Mouse (Mus musculus): Measurements from ENCODE around the gene Gys2. TPM values are rescaled to one million over a fixed set of nuclear protein-coding genes. Genes with fewer than 3 reads are reported as not detected.

Gene Gys2
- polyA plus RNA-seq, 1 experiment from 2014 or later = not detected

- Histone ChIP-seq H3K27me3 (no peaks in the 10 kb centered on the region), H3K9ac (no peak overlapping the region), H3K9me3 (replicated peaks) (no peaks in the 10 kb centered on the region), H3K27ac (no peak overlapping the region), H3K4me1 (no peaks in the 10 kb centered on the region), H3K4me3 (no peak overlapping the region), H3K36me3 (no peaks in the 10 kb centered on the region), H3K4me2 (replicated peaks) (no peak overlapping the region)
- WGBS = 77% methylated on average over 12 of the region's 12 CpGs
- no peak for ATAC-seq (ENCODE audit: low FRiP score)
These were observed 21.5 kb downstream of the Gys2 start for GRCm38 (mm10) chr6:142451381-142451780.

DNA sequence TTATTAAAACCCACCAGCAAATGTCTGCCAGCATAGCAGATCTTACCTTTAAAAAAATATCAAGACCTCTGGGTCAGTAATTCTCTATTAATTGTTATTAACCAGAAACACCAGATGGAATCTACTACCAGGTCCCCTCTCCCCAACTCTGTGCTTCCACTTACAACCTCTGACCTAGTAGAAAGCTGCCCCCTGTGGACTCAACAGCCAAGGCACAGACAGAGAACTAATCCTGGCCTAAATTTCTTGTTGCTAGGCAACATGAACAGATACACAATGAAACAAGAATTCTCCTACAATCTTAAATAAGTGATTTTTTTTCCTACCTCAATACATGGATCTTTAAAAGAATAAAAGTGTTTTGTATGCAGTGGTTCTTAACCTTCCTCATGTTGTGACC, 43.8 kb downstream of the Gys2 start:
- Histone ChIP-seq H3K27me3 (no peaks in the 10 kb centered on the region), H3K9ac (no peak overlapping the region), H3K36me3 (no peaks in the 10 kb centered on the region), H3K27ac (no peak overlapping the region), H3K4me2 (replicated peaks) (no peak overlapping the region), H3K4me3 (no peak overlapping the region), H3K9me3 (replicated peaks) (no peaks in the 10 kb centered on the region), H3K4me1 (no peaks in the 10 kb centered on the region)
- ATAC-seq (ENCODE audit: low FRiP score) = no peak

DNA sequence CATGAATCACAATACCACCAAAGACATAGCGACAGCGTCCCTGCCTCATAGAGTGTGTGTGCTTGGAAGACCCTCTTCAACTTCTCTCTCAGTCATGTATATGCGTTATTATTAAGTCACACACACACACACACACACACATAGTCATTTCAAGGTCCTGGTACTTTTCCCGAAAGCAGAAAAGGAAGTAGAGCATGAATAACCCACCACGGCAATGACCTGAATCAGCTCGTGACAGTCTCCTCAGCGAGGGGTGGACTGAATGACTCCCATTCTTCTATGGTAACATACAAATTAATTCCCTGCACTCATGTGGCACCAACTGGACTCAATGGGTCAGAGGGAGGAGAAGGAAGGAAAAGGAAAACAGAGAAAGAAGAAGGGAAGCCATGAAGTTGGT, 47.9 kb downstream of the Gys2 start:
- no peak for ATAC-seq (ENCODE audit: low FRiP score)
- H3K9ac ChIP-seq = no peak overlapping the region
- H3K9me3 ChIP-seq (replicated peaks) = no peaks in the 10 kb centered on the region
- no peak overlapping the region for H3K4me2 ChIP-seq (replicated peaks)
- no peaks in the 10 kb centered on the region for H3K36me3 ChIP-seq
- H3K27ac ChIP-seq = no peak overlapping the region
- WGBS = 72% methylated on average over 7 of the region's 7 CpGs
- H3K4me3 ChIP-seq = no peak overlapping the region
- H3K4me1 ChIP-seq = no peaks in the 10 kb centered on the region
- no peaks in the 10 kb centered on the region for H3K27me3 ChIP-seq

DNA sequence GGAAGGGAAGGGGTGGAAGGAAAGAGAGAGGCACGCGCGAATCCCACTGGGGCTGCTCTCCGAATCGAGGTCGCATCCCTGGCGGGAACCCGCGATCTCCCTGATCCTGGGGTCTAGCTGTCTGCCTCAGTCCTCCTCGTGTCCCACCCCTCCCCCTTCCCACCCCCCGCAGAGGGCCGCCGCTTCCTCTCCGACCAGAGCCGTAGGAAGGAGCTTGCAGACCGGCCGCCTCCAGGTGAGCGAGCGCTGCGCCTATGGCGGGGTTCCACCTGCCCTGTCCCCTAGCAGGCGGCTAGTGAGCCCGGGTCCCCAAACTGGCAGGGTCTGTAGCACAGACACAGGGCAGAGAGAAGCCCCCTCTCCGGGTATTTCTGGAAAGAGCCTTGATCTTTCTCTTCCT, 58.3 kb downstream of the Gys2 start:
- H3K9me3 ChIP-seq (replicated peaks) = no peaks in the 10 kb centered on the region
- peaks cover 11% of the 10 kb centered on the region; the same call in 1 of the 2 replicates for H3K4me1 ChIP-seq
- H3K27me3 ChIP-seq = peaks cover 41% of the 10 kb centered on the region
- WGBS = 2% methylated on average over 23 of the region's 24 CpGs
- no peak overlapping the region for H3K27ac ChIP-seq
- no peaks in the 10 kb centered on the region; the same call in 1 of the 2 replicates for H3K36me3 ChIP-seq
- H3K4me2 ChIP-seq (replicated peaks) = peak overlapping the region; percentile 58
- H3K9ac ChIP-seq = peak overlapping the region; percentile 47
- ATAC-seq (ENCODE audit: low FRiP score) = peak; percentile 50
- H3K4me3 ChIP-seq = peak overlapping the region; percentile 30

- Histone ChIP-seq H3K9me3 (replicated peaks) (no peaks in the 10 kb centered on the region), H3K4me2 (replicated peaks) (peak overlapping the region; percentile 58), H3K27ac (no peak overlapping the region), H3K27me3 (peaks cover 41% of the 10 kb centered on the region), H3K4me1 (peaks cover 11% of the 10 kb centered on the region; the same call in 1 of the 2 replicates), H3K36me3 (no peaks in the 10 kb centered on the region; the same call in 1 of the 2 replicates), H3K4me3 (no peak overlapping the region), H3K9ac (no peak overlapping the region)
- ATAC-seq (ENCODE audit: low FRiP score) = no peak
- 9% methylated on average over 12 of the region's 12 CpGs for WGBS
These were observed 59.1 kb downstream of the Gys2 start for GRCm38 (mm10) chr6:142413845-142414244.

DNA sequence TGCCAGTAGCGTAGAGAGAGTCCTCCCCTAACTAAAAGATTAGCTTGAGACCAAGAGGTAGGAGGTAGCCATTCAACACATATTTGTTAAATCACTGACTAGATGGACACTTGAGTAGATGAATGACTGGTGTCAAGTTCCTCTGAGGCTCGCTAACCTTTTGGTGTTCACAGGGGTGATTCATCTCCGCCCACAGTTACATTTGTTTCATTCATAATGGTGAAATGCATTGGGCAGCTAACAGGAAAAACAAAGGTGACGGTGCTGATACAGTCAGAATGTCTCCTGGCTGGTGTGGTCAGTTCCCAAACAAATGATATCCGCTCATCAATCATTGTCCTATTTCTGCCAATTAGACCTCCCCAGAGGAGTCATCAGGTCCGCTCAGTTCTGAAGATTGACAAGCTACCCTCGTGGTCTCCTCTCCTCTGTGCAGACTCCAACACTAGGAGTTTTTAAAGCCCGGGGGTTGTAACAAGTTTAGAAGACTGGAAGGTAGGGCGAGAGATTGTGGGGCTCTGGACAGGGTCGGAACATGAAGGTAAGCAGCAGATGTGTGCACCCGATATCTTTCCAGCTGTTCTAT, 59.9 kb downstream of the Gys2 start, which contains the start of gene Spx:
Spx (plus strand) TSS at position 536 of the 586 bp plus-strand sequence.
- H3K36me3 ChIP-seq = no peaks in the 10 kb centered on the region
- H3K4me1 ChIP-seq = peaks cover 11% of the 10 kb centered on the region; the same call in 1 of the 2 replicates
- peaks cover 41% of the 10 kb centered on the region for H3K27me3 ChIP-seq
- 62% methylated on average over 11 of the region's 11 CpGs for WGBS
- H3K9me3 ChIP-seq (replicated peaks) = no peaks in the 10 kb centered on the region
- H3K9ac ChIP-seq = no peak within 1 kb of the TSS
- H3K4me3 ChIP-seq = no peak within 1 kb of the TSS
- peak within 1 kb of the TSS; percentile 58 for H3K4me2 ChIP-seq (replicated peaks)
- ATAC-seq (ENCODE audit: low FRiP score) = no peak
- no peak within 1 kb of the TSS for H3K27ac ChIP-seq

DNA sequence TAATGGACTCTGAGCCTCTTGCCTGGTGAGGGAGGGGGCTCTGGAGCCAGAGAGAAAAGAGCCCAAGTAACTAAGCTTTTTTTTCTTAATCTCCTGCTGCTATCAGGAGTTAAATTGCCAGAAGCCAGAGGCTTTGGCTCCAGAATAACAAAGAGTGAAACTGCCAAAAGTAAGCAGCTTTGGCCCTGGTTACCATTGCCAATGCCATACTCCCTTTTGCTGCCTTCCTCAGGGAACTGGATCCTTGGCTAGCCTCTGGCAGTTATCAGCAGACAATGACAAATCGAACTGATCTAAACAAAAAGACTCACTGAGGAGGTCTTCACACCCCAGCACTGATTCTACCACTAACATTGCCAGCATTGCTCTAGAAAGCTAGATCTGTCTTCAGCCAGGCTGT, 61.8 kb downstream of the Gys2 start:
- H3K27me3 ChIP-seq = peaks cover 38% of the 10 kb centered on the region
- no peak overlapping the region for H3K9ac ChIP-seq
- ATAC-seq (ENCODE audit: low FRiP score) = no peak
- H3K9me3 ChIP-seq (replicated peaks) = no peaks in the 10 kb centered on the region
- 38% methylated on average over 1 of the region's 1 CpGs for WGBS
- peaks cover 11% of the 10 kb centered on the region; the same call in 1 of the 2 replicates for H3K4me1 ChIP-seq
- no peak overlapping the region for H3K27ac ChIP-seq
- H3K4me3 ChIP-seq = no peak overlapping the region
- no peak overlapping the region for H3K4me2 ChIP-seq (replicated peaks)
- no peaks in the 10 kb centered on the region for H3K36me3 ChIP-seq

DNA sequence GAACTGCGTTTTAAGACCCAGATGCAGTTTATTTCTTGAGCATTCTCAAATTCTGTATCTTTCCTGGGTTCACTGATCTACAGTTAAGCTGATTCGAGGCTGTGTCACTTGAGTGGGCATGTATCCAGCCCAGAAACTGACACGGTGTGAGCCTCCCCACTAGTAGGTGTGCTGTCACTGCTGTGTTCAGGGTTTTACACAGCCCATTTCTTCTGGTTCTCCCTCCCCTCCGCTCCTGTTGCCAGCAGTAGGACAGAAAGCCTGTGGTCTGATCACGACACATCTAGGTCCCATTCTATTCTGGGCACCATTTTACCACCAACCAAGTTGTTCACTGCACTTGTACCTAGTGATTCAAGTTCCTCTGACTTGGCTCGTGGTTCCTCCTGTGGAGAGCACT, 77.2 kb downstream of the Gys2 start:
- no peaks in the 10 kb centered on the region for H3K27me3 ChIP-seq
- H3K36me3 ChIP-seq = peaks cover 37% of the 10 kb centered on the region
- 97% methylated on average over 6 of the region's 6 CpGs for WGBS
- H3K27ac ChIP-seq = no peak overlapping the region
- no peak overlapping the region for H3K4me2 ChIP-seq (replicated peaks)
- ATAC-seq (ENCODE audit: low FRiP score) = no peak
- no peaks in the 10 kb centered on the region for H3K4me1 ChIP-seq
- H3K9me3 ChIP-seq (replicated peaks) = no peaks in the 10 kb centered on the region
- H3K9ac ChIP-seq = no peak overlapping the region
- H3K4me3 ChIP-seq = no peak overlapping the region

GRCm38 (mm10) chr6:142394669-142395068, 78.2 kb downstream of the Gys2 start:
- H3K4me1 ChIP-seq = no peaks in the 10 kb centered on the region
- no peak overlapping the region for H3K27ac ChIP-seq
- H3K4me2 ChIP-seq (replicated peaks) = no peak overlapping the region
- no peak overlapping the region for H3K9ac ChIP-seq
- 89% methylated on average over 5 of the region's 5 CpGs for WGBS
- no peaks in the 10 kb centered on the region for H3K9me3 ChIP-seq (replicated peaks)
- H3K4me3 ChIP-seq = no peak overlapping the region
- no peak for ATAC-seq (ENCODE audit: low FRiP score)
- H3K27me3 ChIP-seq = no peaks in the 10 kb centered on the region
- H3K36me3 ChIP-seq = peaks cover 28% of the 10 kb centered on the region

DNA sequence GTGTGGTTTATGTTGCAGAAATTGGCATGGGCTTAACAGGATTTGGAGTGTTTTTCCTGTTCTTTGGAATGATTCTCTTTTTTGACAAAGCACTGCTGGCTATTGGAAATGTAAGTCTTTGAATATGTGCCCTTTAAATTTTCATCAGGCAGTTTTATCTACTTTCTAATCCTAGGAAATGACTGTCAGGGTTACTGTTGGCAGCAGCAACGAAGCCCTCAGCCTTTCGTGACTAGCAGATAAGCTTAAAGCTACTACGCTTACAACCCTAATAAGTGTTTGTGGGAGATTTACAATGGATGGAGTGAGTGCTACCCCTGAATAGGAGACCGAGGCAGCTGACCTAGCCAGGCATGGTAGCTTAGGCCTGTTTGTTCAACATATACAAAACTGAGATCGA, 80.6 kb downstream of the Gys2 start:
- Histone ChIP-seq H3K4me2 (replicated peaks) (no peak overlapping the region), H3K4me3 (no peak overlapping the region), H3K36me3 (peaks cover 28% of the 10 kb centered on the region), H3K9me3 (replicated peaks) (no peaks in the 10 kb centered on the region), H3K27ac (no peak overlapping the region), H3K9ac (no peak overlapping the region), H3K4me1 (peaks cover 8% of the 10 kb centered on the region), H3K27me3 (no peaks in the 10 kb centered on the region)
- no peak for ATAC-seq (ENCODE audit: low FRiP score)
- WGBS = 96% methylated on average over 5 of the region's 5 CpGs

DNA sequence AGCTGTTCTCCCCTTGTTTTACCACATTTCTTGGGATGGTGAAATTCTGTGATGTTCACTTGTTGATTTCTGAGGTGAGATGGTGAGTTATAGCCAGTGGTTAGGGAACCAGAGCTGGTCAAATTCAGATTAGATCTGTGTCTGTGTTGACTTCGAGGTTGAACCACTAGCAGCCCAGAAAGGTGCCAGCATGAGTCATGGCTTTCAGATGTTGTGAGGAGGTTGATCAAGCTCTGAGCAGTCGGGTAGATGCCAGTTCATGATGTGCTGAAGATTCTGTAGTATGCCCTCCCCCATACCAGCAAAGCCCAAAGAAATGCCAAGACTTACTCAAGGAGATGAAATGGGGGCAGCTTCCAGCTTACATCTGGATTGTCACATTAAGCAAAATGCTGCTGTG, 83.8 kb downstream of the Gys2 start:
- Histone ChIP-seq H3K36me3 (0 out of 2 replicates have a peak, but pooled peaks cover 7% of the 10 kb centered on the region), H3K4me3 (no peak overlapping the region), H3K4me2 (replicated peaks) (no peak overlapping the region), H3K27me3 (no peaks in the 10 kb centered on the region), H3K9me3 (replicated peaks) (no peaks in the 10 kb centered on the region), H3K4me1 (peaks cover 14% of the 10 kb centered on the region), H3K27ac (no peak overlapping the region), H3K9ac (no peak overlapping the region)
- ATAC-seq (ENCODE audit: low FRiP score) = no peak
- 82% methylated on average over 2 of the region's 2 CpGs for WGBS

DNA sequence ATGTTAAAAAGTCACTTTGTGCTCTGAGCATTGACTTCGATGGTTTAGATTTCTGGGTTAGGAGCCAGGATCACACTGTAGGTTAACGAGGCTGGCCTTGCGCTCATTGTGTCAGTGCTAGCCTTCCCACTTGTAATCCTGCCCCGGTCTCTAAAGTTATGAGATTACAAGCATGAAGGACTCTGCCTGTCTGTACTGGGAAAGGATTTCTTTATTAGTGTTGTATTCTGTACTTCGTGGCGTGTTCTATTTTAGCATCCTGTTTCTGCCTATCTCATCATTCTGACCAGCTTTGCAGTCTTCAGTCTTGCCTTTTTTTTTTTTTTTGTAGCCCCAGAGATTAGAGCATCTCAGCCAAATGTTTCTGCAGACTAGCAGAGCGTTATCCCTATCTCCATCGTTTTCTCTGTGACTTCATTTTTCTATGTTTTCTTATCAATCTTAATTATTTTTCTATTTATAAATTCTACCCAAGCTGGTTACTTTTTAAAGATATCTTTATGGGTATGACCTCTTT, 85.1 kb downstream of the Gys2 start:
- Histone ChIP-seq H3K27me3 (no peaks in the 10 kb centered on the region), H3K27ac (no peak overlapping the region)
- WGBS = 23% methylated on average over 8 of the region's 8 CpGs

More for the DNA sequence above, 85.1 kb downstream of the Gys2 start:
- H3K4me2 ChIP-seq (replicated peaks) = peak overlapping the region; percentile 71
- no peak for ATAC-seq (ENCODE audit: low FRiP score)
- peak overlapping the region; percentile 86 for H3K9ac ChIP-seq
- H3K4me1 ChIP-seq = peaks cover 14% of the 10 kb centered on the region
- H3K36me3 ChIP-seq = no peaks in the 10 kb centered on the region
- H3K4me3 ChIP-seq = peak overlapping the region; percentile 98
- no peaks in the 10 kb centered on the region for H3K9me3 ChIP-seq (replicated peaks)

Measured in hindbrain, embryonic 12.5 days (tissue).